Mouse (Mus musculus) forebrain, postnatal 0 days (tissue): ENCODE measurements around the gene Gba. TPM values are rescaled to one million over a fixed set of nuclear protein-coding genes. Genes with fewer than 3 reads are reported as not detected.

Experiments
- ATAC-seq: fragments of 200-750 bp; cut with Nextera tagmentation; 2 replicates; pipeline ENCODE4 v1.8.0; 2017; ENCODE audit warnings: mild to moderate bottlenecking, moderate library complexity
- DNase-seq: peaks from one replicate; pipeline ENCODE4 v3.0.0-alpha.2; 2015
- H3K27ac ChIP-seq: fragments of 300-500 bp; sonication (generic); 2 replicates; pipeline ENCODE4 v1.5.1; 2014; ENCODE audit warnings: low read depth, mild to moderate bottlenecking, antibody characterized with exemption, low read length, moderate library complexity, mixed read lengths
- H3K27me3 ChIP-seq: fragments of 300-500 bp; sonication (generic); 2 replicates; pipeline ENCODE4 v1.6.1; 2014; ENCODE audit warnings: mild to moderate bottlenecking, low read length, mixed read lengths; ENCODE audit not compliant: insufficient read depth
- H3K36me3 ChIP-seq: fragments of 300-500 bp; sonication (generic); 2 replicates; pipeline ENCODE4 v1.6.1; 2014; ENCODE audit warnings: mild to moderate bottlenecking, moderate library complexity; ENCODE audit not compliant: insufficient read depth
- H3K4me1 ChIP-seq: fragments of 300-500 bp; sonication (generic); 2 replicates; pipeline ENCODE4 v1.6.1; 2014; ENCODE audit warnings: antibody characterized with exemption; ENCODE audit not compliant: insufficient read depth
- H3K4me2 ChIP-seq: fragments of 300-500 bp; sonication (generic); 2 replicates; pipeline ENCODE4 v1.6.1; 2014; ENCODE audit warnings: low read depth, mild to moderate bottlenecking, moderate library complexity
- H3K4me3 ChIP-seq: fragments of 300-500 bp; sonication (generic); 2 replicates; pipeline ENCODE4 v1.5.1; 2014; ENCODE audit warnings: low read depth, low read length, mixed read lengths
- H3K9ac ChIP-seq: fragments of 300-500 bp; sonication (generic); 2 replicates; pipeline ENCODE4 v1.6.1; 2014; ENCODE audit warnings: mild to moderate bottlenecking
- H3K9me3 ChIP-seq: fragments of 300-500 bp; sonication (generic); 2 replicates; pipeline ENCODE4 v1.6.1; 2016; ENCODE audit warnings: low read length
- CTCF ChIP-seq: sonication (generic); IDR thresholded peaks from 2 replicates; pipeline ENCODE4 v1.5.1; 2016; ENCODE audit warnings: antibody characterized with exemption, control low read depth, low read depth
- WGBS: fragments of 180-500 bp; shearing (Covaris S2); extraction: QIAGEN DNeasy Blood & Tissue Kit; methylation state at CpG from one replicate; pipeline ENCODE4 v1.1.7; 2014; 5-methylcytosine and 5-hydroxymethylcytosine counted together
- polyA plus RNA-seq: library from polyadenylated mRNA; unstranded; fragments of >200 nt; fragmentation: Nextera tagmentation; extraction: Ambion mirVana; gene quantifications from 2 replicates; pipeline ENCODE4 v1.2.1, GENCODE M21; 2015
- total RNA-seq: library from RNA; depleted of rRNA; stranded (reverse); fragments of >200 nt; gene quantifications from 2 replicates; pipeline ENCODE4 v1.2.3, GENCODE M21; 2014

Gene Gba
- total and polyA plus RNA-seq, 2 experiments from 2014 or later = 41.7 to 51.1 TPM

DNA sequence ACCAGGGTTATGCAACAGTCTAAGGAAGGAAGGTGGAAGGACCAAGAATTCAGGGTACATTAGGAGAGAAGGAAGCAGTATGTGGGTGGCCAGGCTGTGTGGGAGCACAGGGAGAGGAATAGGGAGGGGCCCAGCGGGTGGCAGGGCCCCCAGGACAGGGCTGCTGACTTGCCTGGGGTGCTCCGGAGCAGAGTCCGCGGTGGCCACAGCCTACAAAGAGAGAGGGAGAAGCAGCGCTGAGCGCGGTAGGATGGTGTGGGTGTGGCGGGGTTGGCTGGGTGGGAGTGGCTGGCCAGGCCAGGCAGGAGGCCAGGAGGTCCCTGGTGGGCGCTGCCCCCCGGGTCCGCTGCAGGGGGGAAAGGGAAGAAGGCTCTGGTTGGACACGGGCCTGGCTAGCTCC is 35.8 kb downstream of the Gba start:
- no peak overlapping the region for H3K4me2 ChIP-seq
- peaks cover 90% of the 10 kb centered on the region for H3K36me3 ChIP-seq
- H3K27me3 ChIP-seq = no peaks in the 10 kb centered on the region
- no peak for DNase-seq
- no peaks in the 10 kb centered on the region for H3K4me1 ChIP-seq
- no peak for TF ChIP-seq CTCF
- 80% methylated on average over 12 of the region's 12 CpGs for WGBS
- no peaks in the 10 kb centered on the region for H3K9me3 ChIP-seq
- H3K9ac ChIP-seq = no peak overlapping the region
- H3K27ac ChIP-seq = no peak overlapping the region
- no peak overlapping the region for H3K4me3 ChIP-seq
- ATAC-seq = no peak

- peak; percentile 63 for DNase-seq
- H3K9me3 ChIP-seq = no peaks in the 10 kb centered on the region
- 0 out of 2 replicates have a peak overlapping the region, but pooled peaks have one; percentile 89 for H3K4me2 ChIP-seq
- WGBS = 69% methylated on average over 9 of the region's 9 CpGs
- peaks cover 51% of the 10 kb centered on the region for H3K36me3 ChIP-seq
- peak; percentile 81 for TF ChIP-seq CTCF
- no peak for ATAC-seq
- H3K4me1 ChIP-seq = no peaks in the 10 kb centered on the region
- H3K4me3 ChIP-seq = no peak overlapping the region
- no peaks in the 10 kb centered on the region for H3K27me3 ChIP-seq
- no peak overlapping the region for H3K27ac ChIP-seq
- H3K9ac ChIP-seq = no peak overlapping the region
These were observed 39.7 kb downstream of the Gba start for GRCm38 (mm10) chr3:89242331-89242895.

- no peak for ATAC-seq
- no peak overlapping the region for H3K27ac ChIP-seq
- 13% methylated on average over 14 of the region's 14 CpGs for WGBS
These were observed 40.9 kb downstream of the Gba start for GRCm38 (mm10) chr3:89243609-89244008.

DNA sequence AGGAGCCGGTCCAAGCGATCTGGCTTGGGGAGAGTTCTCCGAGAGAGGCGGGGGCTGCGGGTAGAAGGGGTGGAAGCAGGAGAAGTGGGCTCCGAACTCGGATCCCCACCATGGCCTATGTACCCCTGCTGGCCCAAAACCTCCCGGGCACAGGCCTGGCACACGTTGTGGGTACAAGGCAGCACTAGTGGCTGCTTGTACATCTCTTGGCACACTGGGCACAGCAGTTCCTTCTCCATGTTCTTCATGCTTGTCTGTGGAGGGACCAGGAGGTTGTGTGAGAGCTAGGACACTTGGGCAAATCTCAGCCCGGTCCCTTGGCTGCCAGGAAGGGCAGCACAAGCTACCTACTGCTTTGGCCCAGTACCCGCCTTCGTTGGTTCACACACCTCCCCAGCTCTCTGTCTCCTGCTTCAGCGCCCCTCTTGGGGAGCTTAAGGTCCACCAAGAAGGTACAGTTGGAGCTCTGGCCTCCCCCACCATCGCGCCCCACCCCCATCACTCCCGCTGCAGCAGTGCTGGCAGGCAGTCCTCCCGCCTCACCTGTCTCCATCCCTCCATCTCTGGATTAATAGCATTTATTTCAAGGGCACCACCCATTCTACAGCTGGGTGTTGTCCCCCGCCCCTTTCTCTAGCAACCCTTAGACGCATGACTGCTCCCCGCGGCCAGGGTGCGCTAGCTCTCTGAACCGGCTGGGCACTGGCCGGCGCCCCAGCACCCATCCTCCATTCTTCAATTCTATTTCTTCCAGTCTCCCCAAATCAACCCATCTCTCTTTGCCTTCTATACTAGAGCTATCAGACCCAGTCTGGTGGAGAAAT is 41.6 kb downstream of the Gba start:
- WGBS = 10% methylated on average over 25 of the region's 25 CpGs
- ATAC-seq = peak; percentile 32
- TF ChIP-seq CTCF = peak; percentile 37

More at GRCm38 (mm10) chr3:89243609-89244008, 40.9 kb downstream of the Gba start:
- TF ChIP-seq CTCF = peak; percentile 57
- Histone ChIP-seq H3K27me3 (no peaks in the 10 kb centered on the region), H3K9me3 (no peaks in the 10 kb centered on the region), H3K4me1 (no peaks in the 10 kb centered on the region), H3K4me2 (peak overlapping the region; percentile 89), H3K4me3 (peak overlapping the region; percentile 74), H3K9ac (peak overlapping the region; percentile 73), H3K36me3 (peaks cover 39% of the 10 kb centered on the region)
- DNase-seq = no peak

DNA sequence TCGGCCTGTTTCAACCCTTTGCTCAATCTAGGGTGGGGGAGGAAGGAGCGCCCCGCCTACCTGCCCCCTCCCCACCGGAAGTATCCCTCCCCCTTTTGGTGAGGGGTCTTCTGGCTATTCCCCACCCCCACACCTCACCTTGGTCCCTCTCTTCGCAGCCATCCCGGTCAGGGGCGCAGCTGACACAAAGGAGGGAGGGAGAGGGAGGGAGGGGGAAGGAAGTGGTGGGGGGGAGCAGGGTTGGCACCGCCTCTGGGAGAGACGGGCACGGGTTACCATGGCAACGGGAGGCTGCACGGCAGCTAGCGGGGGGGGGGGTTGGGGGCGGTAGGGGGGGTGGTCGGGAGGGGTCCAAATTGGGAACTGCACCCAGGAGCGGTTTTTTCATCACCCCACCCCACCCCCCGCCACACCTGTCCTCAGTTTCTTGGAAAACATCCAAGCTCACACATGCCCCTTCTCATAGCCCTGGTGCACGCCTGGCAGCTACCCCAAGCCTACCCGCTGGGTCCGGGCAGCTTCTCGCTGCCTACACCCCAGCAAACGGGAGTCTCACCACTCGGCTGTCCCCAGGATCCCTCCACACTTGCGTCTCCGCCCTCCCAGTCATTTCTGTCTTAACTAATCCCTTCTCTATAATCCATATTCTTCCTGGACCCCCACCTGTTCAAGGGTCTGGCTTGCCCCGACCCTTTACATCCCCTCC is 42.4 kb downstream of the Gba start:
- no peaks in the 10 kb centered on the region for H3K4me1 ChIP-seq
- WGBS = 1% methylated on average over 24 of the region's 26 CpGs
- peak overlapping the region; percentile 95 for H3K27ac ChIP-seq
- no peak; the same call in 1 of the 2 replicates for TF ChIP-seq CTCF
- peak overlapping the region; percentile 89 for H3K4me2 ChIP-seq
- H3K4me3 ChIP-seq = peak overlapping the region; percentile 74
- no peaks in the 10 kb centered on the region for H3K9me3 ChIP-seq
- peaks cover 24% of the 10 kb centered on the region for H3K36me3 ChIP-seq
- ATAC-seq (peak; percentile 62), DNase-seq (peak; percentile 91)
- peak overlapping the region; percentile 73 for H3K9ac ChIP-seq
- no peaks in the 10 kb centered on the region for H3K27me3 ChIP-seq

More for the DNA sequence above, 41.6 kb downstream of the Gba start:
- H3K27ac ChIP-seq = peak overlapping the region; percentile 95
- peak overlapping the region; percentile 73 for H3K9ac ChIP-seq
- peak overlapping the region; percentile 74 for H3K4me3 ChIP-seq
- no peaks in the 10 kb centered on the region for H3K27me3 ChIP-seq
- peaks cover 31% of the 10 kb centered on the region for H3K36me3 ChIP-seq
- peak overlapping the region; percentile 89 for H3K4me2 ChIP-seq
- DNase-seq = no peak
- no peaks in the 10 kb centered on the region for H3K4me1 ChIP-seq
- H3K9me3 ChIP-seq = no peaks in the 10 kb centered on the region

DNA sequence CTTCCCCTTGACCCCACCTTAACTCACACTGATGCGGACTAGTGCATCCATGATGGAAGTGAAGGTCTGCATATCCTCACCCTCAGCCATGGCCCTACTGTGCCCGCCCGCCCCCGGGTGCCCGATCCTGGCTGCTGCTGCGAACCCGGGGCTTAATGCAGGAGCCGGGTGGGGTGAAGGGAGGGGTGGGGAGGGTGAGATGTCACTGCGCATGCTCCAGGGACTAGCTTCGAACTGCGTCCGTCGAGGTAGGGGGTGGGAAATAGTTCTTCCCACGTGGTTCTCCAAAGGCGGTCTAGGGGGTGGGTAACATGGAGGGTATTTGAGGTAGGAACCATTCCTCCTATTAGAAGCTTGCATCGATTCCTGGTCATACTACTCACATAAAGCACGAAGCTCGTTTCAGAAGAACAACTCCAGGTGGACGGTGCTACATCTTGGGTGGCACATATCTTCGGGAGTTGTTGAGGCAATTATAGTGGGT is 43.0 kb downstream of the Gba start, which contains the start of gene Krtcap2:
TSS of gene Krtcap2 (plus strand) at position 279 of the 484 bp plus-strand sequence.
- H3K9ac ChIP-seq = peak within 1 kb of the TSS; percentile 73
- peak within 1 kb of the TSS; percentile 74 for H3K4me3 ChIP-seq
- ATAC-seq (peak; percentile 84), DNase-seq (peak; percentile 95)
- no peaks in the 10 kb centered on the region for H3K27me3 ChIP-seq
- WGBS = 3% methylated on average over 20 of the region's 20 CpGs
- H3K4me1 ChIP-seq = no peaks in the 10 kb centered on the region
- peak within 1 kb of the TSS; percentile 89 for H3K4me2 ChIP-seq
- H3K27ac ChIP-seq = peak within 1 kb of the TSS; percentile 95
- TF ChIP-seq CTCF = no peak
- no peaks in the 10 kb centered on the region for H3K9me3 ChIP-seq
- peaks cover 18% of the 10 kb centered on the region for H3K36me3 ChIP-seq
